Mouse (Mus musculus) thymus, postnatal 36 days (tissue): ENCODE measurements around the gene Dusp6.

Experiments used
- DNase-seq, 2 experiments: peaks; one replicate each; pipeline ENCODE4 v3.0.0; 2022; ENCODE audit warnings: mixed read lengths in 2 of 2

Dusp6 gene

GRCm38 (mm10) chr10:99246797-99247508 lies 16.1 kb upstream of the Dusp6 start:
- DNase-seq, result no peak

DNA sequence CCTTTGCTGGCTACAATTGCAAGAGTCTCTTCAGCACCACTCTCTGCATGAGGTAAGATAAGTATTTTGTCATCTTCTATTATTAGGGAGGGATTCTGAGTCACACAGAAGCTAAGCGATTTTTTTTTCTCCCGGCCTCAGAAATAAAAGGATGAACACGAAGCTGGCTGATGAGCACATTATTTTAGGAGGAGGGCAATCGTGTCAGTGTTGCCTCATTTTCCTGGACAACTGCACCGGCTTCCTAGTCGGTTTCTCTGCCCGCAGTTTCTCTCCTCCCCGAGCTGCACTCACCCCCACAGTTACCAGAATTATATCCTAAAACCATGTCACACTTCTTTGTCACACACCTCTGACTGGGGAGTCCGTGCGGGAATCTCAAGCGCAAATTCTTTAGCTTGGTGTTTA lies 12.2 kb upstream of the Dusp6 start:
- DNase-seq, result no peak

- no peak for DNase-seq
Observed at GRCm38 (mm10) chr10:99253412-99253811, 9.6 kb upstream of the Dusp6 start.

DNA sequence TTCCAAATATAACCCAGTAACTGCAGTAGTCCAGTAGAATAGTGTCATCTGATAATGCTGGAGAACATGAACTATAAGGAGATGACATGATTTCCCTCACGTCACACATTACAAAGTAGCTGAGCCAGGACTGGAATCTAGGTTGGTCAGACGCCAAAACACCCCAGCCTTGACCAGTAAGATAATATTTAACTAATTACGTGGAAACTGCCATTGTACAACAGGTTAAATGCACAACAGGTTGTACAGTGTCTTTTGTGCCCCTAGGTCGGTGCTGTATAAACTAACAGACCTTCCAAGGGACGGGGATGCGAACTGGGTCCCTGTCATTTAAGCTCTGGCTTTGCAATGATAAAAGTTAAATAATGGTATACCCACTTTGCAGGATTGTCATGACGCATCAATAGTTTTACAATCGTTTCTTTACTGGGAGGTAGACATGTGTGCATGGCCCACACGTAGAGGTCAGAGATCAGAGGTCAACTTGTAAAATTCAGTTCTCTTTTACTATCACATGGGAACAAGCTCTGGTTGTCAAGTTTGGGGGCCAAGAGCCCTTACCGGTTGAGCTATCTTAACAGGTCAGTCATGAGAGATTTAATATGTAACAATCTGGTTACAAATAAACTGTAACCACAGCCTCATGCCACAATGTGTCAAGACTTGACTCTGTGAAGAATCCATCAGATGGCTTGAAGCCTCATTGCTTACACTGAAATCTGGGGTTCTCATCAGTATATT lies 7.0 kb upstream of the Dusp6 start:
- no peak for DNase-seq

- DNase-seq, result no peak
Observed at GRCm38 (mm10) chr10:99257531-99257930, 5.5 kb upstream of the Dusp6 start.

DNA sequence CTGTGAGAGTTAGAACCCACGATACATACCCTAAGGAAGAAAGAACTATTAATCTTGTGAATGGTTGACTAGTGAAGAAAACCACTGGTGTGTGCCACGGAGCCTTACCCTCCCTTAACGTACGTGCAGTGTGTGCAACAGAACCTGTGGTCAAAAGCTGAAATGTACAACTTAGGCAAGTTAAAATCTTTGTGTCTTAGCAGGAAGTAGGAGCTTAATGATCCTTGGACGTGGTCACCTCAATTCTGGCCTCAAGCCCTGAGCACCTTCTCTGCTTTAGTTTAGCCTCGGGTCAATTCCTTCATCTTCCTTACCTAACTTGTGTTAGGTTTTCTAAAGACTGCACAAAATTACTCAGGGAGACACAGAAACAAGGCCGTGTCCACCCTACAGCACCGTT lies 3.2 kb upstream of the Dusp6 start:
- DNase-seq, result no peak

- DNase-seq, result no peak
Observed at GRCm38 (mm10) chr10:99261151-99261635, 1.8 kb upstream of the Dusp6 start.

DNA sequence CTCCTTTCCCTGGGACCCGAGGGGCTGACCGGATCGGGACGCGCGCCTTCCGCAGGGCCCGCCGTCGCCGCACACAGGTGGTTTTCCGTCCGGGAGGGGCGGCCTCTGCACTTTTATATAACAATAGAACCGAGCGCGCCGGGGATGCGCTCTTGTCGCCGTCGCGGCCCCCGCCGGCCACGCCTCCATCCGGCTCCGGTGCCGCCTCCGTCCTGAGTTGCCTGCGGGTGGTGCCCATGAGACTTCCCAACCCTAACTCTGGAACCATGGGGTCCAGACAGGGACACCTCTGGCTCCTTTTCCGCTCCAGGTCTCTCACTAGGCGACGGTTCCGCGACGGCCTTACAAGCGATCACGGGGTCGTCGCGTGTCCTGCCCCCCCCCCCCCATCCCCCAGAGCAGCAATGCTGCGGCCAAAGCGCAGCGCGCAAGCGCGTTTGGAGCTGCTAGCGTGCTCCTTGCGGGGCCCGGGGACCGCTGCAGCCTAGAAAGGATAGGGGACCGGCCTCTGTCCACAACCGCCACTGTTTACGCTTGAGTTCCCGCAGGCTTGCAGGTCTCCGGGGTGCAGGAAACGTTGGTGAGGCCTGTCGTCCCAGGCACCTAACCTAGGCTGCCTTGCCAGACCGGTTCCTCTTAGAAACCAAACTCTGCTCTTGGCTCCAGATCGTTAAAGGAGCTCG lies 1.3 kb upstream of the Dusp6 start:
- peak; percentile 91 to 94 for DNase-seq

GRCm38 (mm10) chr10:99262319-99262866 lies 638 bp upstream of the Dusp6 start:
- no peak for DNase-seq

DNA sequence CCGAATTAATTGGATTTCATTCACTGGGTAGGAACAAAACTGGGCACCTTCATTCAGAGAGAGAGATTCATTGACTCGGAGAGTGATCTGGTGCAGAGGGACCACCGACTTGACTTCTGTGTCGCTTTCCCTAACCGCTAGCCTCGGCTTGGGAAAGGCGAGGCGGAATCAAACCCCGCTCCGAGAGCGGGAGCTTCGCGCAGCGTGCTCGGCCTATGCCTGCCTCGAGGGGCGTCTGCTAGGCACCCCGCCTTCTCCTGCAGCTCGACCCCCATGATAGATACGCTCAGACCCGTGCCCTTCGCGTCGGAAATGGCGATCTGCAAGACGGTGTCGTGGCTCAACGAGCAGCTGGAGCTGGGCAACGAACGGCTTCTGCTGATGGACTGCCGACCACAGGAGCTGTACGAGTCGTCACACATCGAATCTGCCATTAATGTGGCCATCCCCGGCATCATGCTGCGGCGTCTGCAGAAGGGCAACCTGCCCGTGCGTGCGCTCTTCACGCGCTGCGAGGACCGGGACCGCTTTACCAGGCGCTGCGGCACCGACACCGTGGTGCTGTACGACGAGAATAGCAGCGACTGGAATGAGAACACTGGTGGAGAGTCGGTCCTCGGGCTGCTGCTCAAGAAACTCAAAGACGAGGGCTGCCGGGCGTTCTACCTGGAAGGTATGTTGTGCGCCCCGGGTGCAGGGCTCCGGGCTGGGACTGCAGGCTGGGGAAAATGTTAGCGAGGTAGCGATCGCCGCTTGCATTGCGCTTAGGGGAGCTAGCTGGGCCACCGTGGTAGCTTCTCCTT lies 589 bp downstream of the Dusp6 start:
- DNase-seq, result peak; percentile 67 to 70

- peak; percentile 45 to 48 for DNase-seq
Observed at GRCm38 (mm10) chr10:99264301-99265010, 1.4 kb downstream of the Dusp6 start.

- no peak for DNase-seq
Observed at GRCm38 (mm10) chr10:99265011-99265694, 2.1 kb downstream of the Dusp6 start.

- no peak for DNase-seq
Observed at GRCm38 (mm10) chr10:99266025-99266424, 3.0 kb downstream of the Dusp6 start.

GRCm38 (mm10) chr10:99267621-99268020 lies 4.6 kb downstream of the Dusp6 start:
- no peak for DNase-seq

DNA sequence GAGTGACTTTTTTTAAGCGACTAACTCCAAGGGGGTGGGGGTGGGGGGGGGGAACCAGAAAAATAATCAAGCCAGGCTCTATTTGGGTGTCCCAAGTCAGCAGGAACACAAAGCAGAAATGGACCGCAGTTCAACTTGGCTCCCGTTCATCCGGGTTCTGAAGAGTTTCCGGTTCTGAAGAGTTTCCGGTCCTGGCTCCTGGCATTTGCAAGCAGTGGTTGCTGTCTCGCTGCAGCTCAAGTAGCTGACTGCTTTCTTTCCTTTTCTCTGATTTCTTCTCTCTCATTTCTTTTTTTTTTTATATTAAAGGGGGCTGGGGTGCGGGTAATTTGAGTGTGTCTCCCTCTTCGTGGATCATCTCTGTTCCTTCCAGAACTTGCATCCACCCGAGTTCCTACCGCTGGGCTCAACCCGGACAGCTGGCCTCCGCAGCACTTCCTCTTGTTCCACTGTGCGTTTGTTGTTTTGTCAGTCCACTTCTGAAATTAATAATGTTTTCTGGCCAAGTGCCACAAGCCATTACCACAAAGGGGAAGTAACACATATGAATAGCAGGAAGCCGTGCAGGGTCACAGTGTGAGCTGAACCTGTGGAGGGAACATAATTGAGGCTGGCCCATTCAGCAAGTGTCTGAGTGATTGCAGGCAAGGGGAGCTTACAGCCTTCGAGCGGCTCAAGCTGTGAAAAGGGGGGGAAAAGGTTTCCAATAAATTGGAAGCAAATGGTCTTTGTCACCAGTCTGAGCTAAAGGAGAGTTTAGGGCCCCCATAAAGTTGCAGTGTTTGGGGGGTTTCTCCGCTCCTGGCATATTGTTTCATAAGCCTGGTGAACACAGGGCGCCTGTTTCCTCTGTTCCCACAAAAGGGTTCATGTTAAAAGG lies 5.6 kb downstream of the Dusp6 start:
- no peak for DNase-seq

DNA sequence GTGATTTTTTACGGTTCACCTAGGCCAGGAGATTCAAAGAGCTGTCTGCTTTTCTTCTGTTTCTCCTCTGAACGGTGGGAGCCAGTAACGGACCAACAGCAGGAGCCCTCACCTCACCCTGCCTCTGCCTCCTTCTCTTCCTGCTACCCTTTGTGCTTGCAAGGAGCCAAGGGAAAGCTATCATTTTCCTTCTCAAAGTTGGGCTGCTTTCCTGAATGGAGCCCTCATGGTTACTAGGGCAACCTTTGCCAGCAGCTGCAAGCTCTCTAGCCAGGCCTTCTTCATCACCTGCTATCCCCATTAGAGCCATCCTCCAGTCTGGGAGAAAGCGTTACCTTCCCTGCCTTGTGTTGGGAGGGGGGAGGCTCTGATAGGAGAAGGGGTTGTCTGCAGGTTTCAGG lies 6.3 kb downstream of the Dusp6 start:
- DNase-seq, result no peak

DNA sequence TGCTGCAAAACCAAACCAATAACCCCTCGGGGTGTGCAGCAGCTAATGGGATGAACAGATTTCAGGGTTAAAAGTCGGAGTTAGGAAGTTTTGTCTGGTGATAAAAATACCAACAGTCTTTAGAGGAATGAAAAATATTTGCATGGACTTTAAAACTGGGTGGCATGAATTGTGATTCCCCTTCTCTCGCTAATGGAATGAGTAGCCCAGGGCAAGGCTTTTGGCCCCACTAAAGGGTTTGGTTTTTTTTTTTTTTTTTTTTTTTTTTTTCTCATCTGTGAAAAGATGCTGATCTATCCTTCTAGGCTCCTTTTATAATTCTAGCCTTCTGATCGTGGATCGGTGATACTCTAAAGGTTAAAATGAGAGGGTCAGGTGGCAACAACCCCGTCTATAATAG lies 6.7 kb downstream of the Dusp6 start:
- no peak for DNase-seq

- DNase-seq, result no peak
Observed at GRCm38 (mm10) chr10:99270406-99270805, 7.4 kb downstream of the Dusp6 start.

GRCm38 (mm10) chr10:99271016-99271415 lies 8.0 kb downstream of the Dusp6 start:
- no peak for DNase-seq

DNA sequence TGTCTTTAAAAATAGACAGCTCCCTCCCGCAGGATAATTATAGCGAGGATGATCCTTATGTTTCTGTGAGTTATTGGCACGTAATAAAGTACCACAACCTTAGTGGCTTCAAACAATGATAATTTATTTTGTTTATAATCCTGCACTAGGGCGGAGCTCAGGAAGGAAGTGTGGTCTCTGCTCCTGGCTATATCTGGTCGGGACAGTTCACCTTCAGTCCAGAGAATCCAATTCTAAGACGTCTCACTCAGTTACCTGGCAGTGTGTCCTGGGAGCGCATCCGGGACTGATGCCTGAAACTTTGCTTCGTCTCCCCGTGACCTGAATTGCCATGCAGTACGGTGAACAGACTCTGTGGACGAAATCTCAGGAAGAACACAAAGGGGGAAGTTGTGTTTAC lies 10.0 kb downstream of the Dusp6 start:
- DNase-seq, result no peak
